Mouse (Mus musculus) megakaryocyte-erythroid progenitor cell, adult 5 weeks (primary cell): ENCODE measurements around the gene 9530002B09Rik. TPM values are rescaled to one million over a fixed set of nuclear protein-coding genes. Genes with fewer than 3 reads are reported as not detected.

ENCODE experiments used
- polyA plus RNA-seq: library from polyadenylated mRNA; stranded (reverse); fragments of >175 nt; gene quantifications from 2 replicates; pipeline ENCODE4 v1.2.3, GENCODE M21; 2012

9530002B09Rik gene
- polyA plus RNA-seq: not detected in 2 replicates

DNA sequence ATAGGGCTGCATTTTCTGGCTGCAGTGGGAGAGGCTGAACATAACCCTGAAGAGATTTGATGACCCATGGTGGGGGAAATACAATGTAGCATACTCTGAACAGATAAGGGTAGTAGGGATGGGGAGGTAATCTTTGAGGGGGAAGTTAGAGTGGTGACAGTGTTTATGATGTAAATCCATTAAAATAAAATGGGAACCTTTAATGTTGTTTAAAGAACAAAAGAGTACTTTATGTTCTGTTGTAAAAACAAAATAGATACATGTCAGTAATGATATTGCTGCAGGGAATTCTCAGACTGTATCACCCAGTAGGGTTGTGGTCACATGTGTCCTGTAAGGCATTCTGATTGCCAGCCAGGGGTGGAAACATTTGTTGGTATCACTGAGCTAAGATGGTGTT is at the start of gene 9530002B09Rik:
Gene 9530002B09Rik, plus strand, starts transcription at position 301 of the 400 bp plus-strand sequence.

Other genes starting within 250 kb of the 9530002B09Rik start
- gene Ppt1, start 147.0 kb downstream of the 9530002B09Rik start, polyA plus RNA-seq: 16.3 and 19.7 TPM in 2 replicates
- gene Cap1, start 196.8 kb downstream of the 9530002B09Rik start, polyA plus RNA-seq: 27.9 and 37.8 TPM in 2 replicates